Mouse (Mus musculus) MEL (cell line): Measurements from ENCODE around the gene Cttnbp2. TPM values are rescaled to one million over a fixed set of nuclear protein-coding genes. Genes with fewer than 3 reads are reported as not detected.

Source experiments
- DNase-seq: peaks from one replicate; pipeline ENCODE4 v3.0.0; 2011; ENCODE audit warnings: low read depth, low spot score
- H3K27ac ChIP-seq: 2 replicates; pipeline ENCODE4 v1.5.1; 2012; ENCODE audit warnings: low read depth, mild to moderate bottlenecking, control low read depth, low read length, moderate library complexity; ENCODE audit not compliant: control insufficient read depth
- H3K27me3 ChIP-seq, 2 experiments: fragments of 150-350 bp in 1 of 2; sonication (generic) in 1 of 2; 2 replicates each; pipeline ENCODE4 v1.6.1; 2012; ENCODE audit warnings: low read length in 2 of 2, mild to moderate bottlenecking in 2 of 2, improper control_type of control experiment in 1 of 2, moderate library complexity in 1 of 2; ENCODE audit not compliant: insufficient read depth in 2 of 2, control insufficient read depth in 1 of 2
- H3K36me3 ChIP-seq, 2 experiments: 2 replicates each; pipeline ENCODE4 v1.6.1; 2012 to 2014; ENCODE audit warnings: low read length in 2 of 2, improper control_type of control experiment in 1 of 2, inconsistent platforms in 1 of 2, mild to moderate bottlenecking in 1 of 2; ENCODE audit not compliant: insufficient read depth in 2 of 2, control insufficient read depth in 1 of 2
- H3K4me1 ChIP-seq, 2 experiments: fragments of 150-350 bp in 1 of 2; sonication (generic) in 1 of 2; 2 replicates each; pipeline ENCODE4 v1.6.1; 2012; ENCODE audit warnings: low read length in 2 of 2, improper control_type of control experiment in 1 of 2, mild to moderate bottlenecking in 1 of 2; ENCODE audit not compliant: insufficient read depth in 2 of 2, control insufficient read depth in 1 of 2
- H3K4me3 ChIP-seq, 2 experiments: fragments of 150-350 bp in 1 of 2; sonication (generic) in 1 of 2; 2 replicates each; pipeline ENCODE4 v1.5.1; 2012; ENCODE audit warnings: low read depth in 2 of 2, low read length in 2 of 2, mild to moderate bottlenecking in 2 of 2, moderate library complexity in 2 of 2, control low read depth in 1 of 2, improper control_type of control experiment in 1 of 2; ENCODE audit not compliant: control insufficient read depth in 1 of 2, insufficient read depth in 1 of 2
- H3K79me2 ChIP-seq: 2 replicates; pipeline ENCODE4 v1.6.1; 2012; ENCODE audit warnings: mild to moderate bottlenecking, low read length, moderate library complexity; ENCODE audit not compliant: control insufficient read depth, poor library complexity, insufficient read depth
- H3K9ac ChIP-seq: 2 replicates; pipeline ENCODE4 v1.6.1; 2012; ENCODE audit warnings: low read depth, mild to moderate bottlenecking, control low read depth, low read length, moderate library complexity; ENCODE audit not compliant: control insufficient read depth, poor library complexity, severe bottlenecking
- H3K9me3 ChIP-seq: fragments of 150-350 bp; sonication (generic); replicated peaks from 2 replicates; pipeline ENCODE4 v1.6.1; 2012; ENCODE audit warnings: mild to moderate bottlenecking, low read length, improper control_type of control experiment, moderate library complexity; ENCODE audit not compliant: insufficient read depth
- CHD2 ChIP-seq: IDR thresholded peaks from 2 replicates; pipeline ENCODE4 v1.6.1; 2011; ENCODE audit warnings: low read length, improper control_type of control experiment
- E2F4 ChIP-seq: IDR thresholded peaks from 2 replicates; pipeline ENCODE4 v1.6.1; 2011; ENCODE audit warnings: low read depth, low read length, improper control_type of control experiment, borderline replicate concordance
- ELF1 ChIP-seq: IDR thresholded peaks from 2 replicates; pipeline ENCODE4 v1.6.1; 2014; ENCODE audit warnings: low read depth, mild to moderate bottlenecking, inconsistent platforms, low read length, improper control_type of control experiment, moderate library complexity
- GABPA ChIP-seq: IDR thresholded peaks from 2 replicates; pipeline ENCODE4 v1.6.1; 2012; ENCODE audit warnings: low read depth, mild to moderate bottlenecking, inconsistent platforms, low read length, improper control_type of control experiment, moderate library complexity
- HCFC1 ChIP-seq: IDR thresholded peaks from 2 replicates; pipeline ENCODE4 v1.6.1; 2012; ENCODE audit warnings: low read depth, mild to moderate bottlenecking, inconsistent platforms, low read length, improper control_type of control experiment, moderate library complexity
- JUND ChIP-seq: IDR thresholded peaks from 2 replicates; pipeline ENCODE4 v1.6.1; 2011; ENCODE audit warnings: low read depth, mild to moderate bottlenecking, improper control_type of control experiment, low read length
- KAT2A ChIP-seq: conservative IDR thresholded peaks from 2 replicates; pipeline ENCODE4 v1.6.1; 2012; ENCODE audit warnings: low read depth, low read length, improper control_type of control experiment, inconsistent platforms
- MAX ChIP-seq: IDR thresholded peaks from 2 replicates; pipeline ENCODE4 v1.6.1; 2011; ENCODE audit warnings: low read length, improper control_type of control experiment
- MEF2A ChIP-seq: IDR thresholded peaks from 2 replicates; pipeline ENCODE4 v1.6.1; 2014; ENCODE audit warnings: low read depth, mild to moderate bottlenecking, inconsistent platforms, low read length, improper control_type of control experiment; ENCODE audit not compliant: poor library complexity, insufficient replicate concordance, severe bottlenecking; ENCODE audit errors: extremely low read depth
- MXI1 ChIP-seq: IDR thresholded peaks from 2 replicates; pipeline ENCODE4 v1.6.1; 2011; ENCODE audit warnings: mild to moderate bottlenecking, low read depth, low read length, improper control_type of control experiment
- MYB ChIP-seq: IDR thresholded peaks from 2 replicates; pipeline ENCODE4 v1.6.1; 2011; ENCODE audit warnings: mild to moderate bottlenecking, low read depth, low read length, improper control_type of control experiment
- MYC ChIP-seq: IDR thresholded peaks from 2 replicates; pipeline ENCODE4 v1.6.1; 2011; ENCODE audit warnings: low read depth, mild to moderate bottlenecking, low read length, improper control_type of control experiment, moderate library complexity
- NELFE ChIP-seq: IDR thresholded peaks from 2 replicates; pipeline ENCODE4 v1.6.1; 2011; ENCODE audit warnings: low read depth, low read length, improper control_type of control experiment
- NRF1 ChIP-seq: IDR thresholded peaks from 2 replicates; pipeline ENCODE4 v1.6.1; 2014; ENCODE audit warnings: low read depth, mild to moderate bottlenecking, inconsistent platforms, low read length, improper control_type of control experiment, moderate library complexity; ENCODE audit not compliant: poor library complexity, insufficient read depth, severe bottlenecking
- POLR2A ChIP-seq, 2 experiments: IDR thresholded peaks; 2 replicates each; pipeline ENCODE4 v1.6.1; 2011 to 2012; ENCODE audit warnings: low read length in 2 of 2, mild to moderate bottlenecking in 2 of 2, control low read depth in 1 of 2, improper control_type of control experiment in 1 of 2, low read depth in 1 of 2, moderate library complexity in 1 of 2; ENCODE audit not compliant: control insufficient read depth in 1 of 2, insufficient read depth in 1 of 2, poor library complexity in 1 of 2
- POLR2AphosphoS2 ChIP-seq: IDR thresholded peaks from 2 replicates; pipeline ENCODE4 v1.6.1; 2011; ENCODE audit warnings: low read length, improper control_type of control experiment
- POLR2AphosphoS5 ChIP-seq: IDR thresholded peaks from 2 replicates; pipeline ENCODE4 v1.6.1; 2012; ENCODE audit warnings: low read depth, borderline replicate concordance, mild to moderate bottlenecking, inconsistent platforms, low read length, moderate library complexity, mixed read lengths
- RCOR1 ChIP-seq: IDR thresholded peaks from 2 replicates; pipeline ENCODE4 v1.6.1; 2012; ENCODE audit warnings: low read depth, mild to moderate bottlenecking, inconsistent platforms, low read length, improper control_type of control experiment
- SMC3 ChIP-seq: IDR thresholded peaks from 2 replicates; pipeline ENCODE4 v1.6.1; 2011; ENCODE audit warnings: low read depth, low read length, improper control_type of control experiment
- TAL1 ChIP-seq: IDR thresholded peaks from 2 replicates; pipeline ENCODE4 v1.6.1; 2012; ENCODE audit warnings: mild to moderate bottlenecking, inconsistent platforms, low read length, moderate library complexity, mixed read lengths
- USF2 ChIP-seq, 2 experiments: IDR thresholded peaks; 2 replicates each; pipeline ENCODE4 v1.6.1; 2011 to 2012; ENCODE audit warnings: improper control_type of control experiment in 2 of 2, low read length in 2 of 2, borderline replicate concordance in 1 of 2, inconsistent platforms in 1 of 2, low read depth in 1 of 2, mild to moderate bottlenecking in 1 of 2; ENCODE audit not compliant: insufficient read depth in 1 of 2
- ZC3H11A ChIP-seq: IDR thresholded peaks from 2 replicates; pipeline ENCODE4 v1.6.1; 2012; ENCODE audit warnings: low read depth, mild to moderate bottlenecking, inconsistent platforms, low read length, improper control_type of control experiment
- ZKSCAN1 ChIP-seq: IDR thresholded peaks from 2 replicates; pipeline ENCODE4 v1.6.1; 2012; ENCODE audit warnings: low read depth, mild to moderate bottlenecking, inconsistent platforms, low read length, improper control_type of control experiment, moderate library complexity
- ZMIZ1 ChIP-seq: IDR thresholded peaks from 2 replicates; pipeline ENCODE4 v1.6.1; 2012; ENCODE audit warnings: low read depth, mild to moderate bottlenecking, inconsistent platforms, low read length, improper control_type of control experiment, moderate library complexity
- polyA plus RNA-seq, 2 experiments: library from polyadenylated mRNA; stranded (reverse) in 1 of 2; unstranded in 1 of 2; fragments of >175 nt in 1 of 2; fragments of >200 nt in 1 of 2; gene quantifications; 2 replicates each; pipeline versions ENCODE4 v1.2.1 to v1.2.4; 2012; ENCODE audit warnings: low replicate concordance in 2 of 2, low read depth in 1 of 2; ENCODE audit not compliant: insufficient read length in 2 of 2, insufficient read depth in 1 of 2, missing spikeins in 1 of 2
- total RNA-seq: library from RNA; depleted of rRNA; stranded (reverse); fragments of 300-350 nt; gene quantifications from 2 replicates; pipeline ENCODE4 v1.2.3, GENCODE M21; 2012

The Cttnbp2 gene
- total and polyA plus RNA-seq, 3 experiments, result 0.77 to 1.2 TPM; not detected in 1

GRCm38 (mm10) chr6:18465626-18466025, 49.0 kb downstream of the Cttnbp2 start:
- peaks cover 0 to 3% of the 10 kb centered on the region in 2 experiments; a peak in 2 of 4 replicates for H3K27me3 ChIP-seq
- H3K27ac ChIP-seq, result no peak overlapping the region
- no peak for DNase-seq
- no peak overlapping the region for H3K4me3 ChIP-seq
- no peaks in the 10 kb centered on the region for H3K36me3 ChIP-seq
- H3K9ac ChIP-seq, result no peak overlapping the region
- H3K4me1 ChIP-seq, result no peaks in the 10 kb centered on the region
- no peaks in the 10 kb centered on the region for H3K9me3 ChIP-seq
- no peaks in the 10 kb centered on the region for H3K79me2 ChIP-seq
- no peak for TF ChIP-seq POLR2AphosphoS5
- TF ChIP-seq ZKSCAN1, result no peak
- TF ChIP-seq ELF1, result no peak
- no peak for TF ChIP-seq MEF2A
- TF ChIP-seq E2F4, result no peak
- no peak for TF ChIP-seq MAX
- TF ChIP-seq POLR2AphosphoS2, result no peak
- TF ChIP-seq MYB, result no peak
- TF ChIP-seq SMC3, result no peak
- no peak for TF ChIP-seq JUND
- TF ChIP-seq HCFC1, result no peak
- TF ChIP-seq POLR2A (IDR thresholded peaks at IDR 0.05; ENCODE audit: control insufficient read depth in 1 of 2, insufficient read depth in 1 of 2, low read depth in 1 of 2, low read length in 2 of 2, poor library complexity in 1 of 2), result no peak
- no peak for TF ChIP-seq USF2 (IDR thresholded peaks at IDR 0.05; ENCODE audit: borderline replicate concordance in 1 of 2, insufficient read depth in 1 of 2, low read depth in 1 of 2, low read length in 2 of 2)
- TF ChIP-seq MYC, result no peak
- TF ChIP-seq ZC3H11A, result no peak
- no peak for TF ChIP-seq NRF1
- TF ChIP-seq TAL1, result no peak
- TF ChIP-seq KAT2A, result no peak

- Histone ChIP-seq H3K79me2 (no peaks in the 10 kb centered on the region), H3K4me1 (no peaks in the 10 kb centered on the region), H3K27me3 (peaks cover 2% of the 10 kb centered on the region in 2 experiments; a peak in 3 of 4 replicates)
These were observed 55.0 kb downstream of the Cttnbp2 start for GRCm38 (mm10) chr6:18459657-18460056.

More at GRCm38 (mm10) chr6:18459657-18460056, 55.0 kb downstream of the Cttnbp2 start:
- H3K4me3 ChIP-seq, result no peak overlapping the region
- H3K27ac ChIP-seq, result no peak overlapping the region
- H3K36me3 ChIP-seq, result no peaks in the 10 kb centered on the region
- TF ChIP-seq GABPA, result no peak
- no peak for TF ChIP-seq MXI1
- no peak for TF ChIP-seq ZC3H11A
- TF ChIP-seq CHD2, result no peak
- no peak for TF ChIP-seq MAX
- no peak for TF ChIP-seq ELF1
- TF ChIP-seq RCOR1, result no peak
- no peak for TF ChIP-seq ZMIZ1
- no peak for TF ChIP-seq E2F4
- no peak for TF ChIP-seq MYC
- TF ChIP-seq NELFE, result no peak
- TF ChIP-seq, all 39 proteins: peak for 0
- Histone ChIP-seq H3K9me3 (no peaks in the 10 kb centered on the region), H3K9ac (no peak overlapping the region)
- no peak for DNase-seq
